ENCODE assay signal across 12 mouse cellular contexts in genomic region chr17:69158690-69159089, GRCm38 (mm10).
A peak's percentile ranks its signal among the peaks of the same experiment; 100 is the strongest.
DNase-seq lines count a peak whose midpoint lies in the region; ATAC-seq and TF ChIP-seq lines count a peak whose summit lies in the region.
"Had no signal": no experiment of that assay in that cellular context is flagged by ENCODE, and none has a peak within 500 bp of the region (broad histone marks: within the 10 kb centered on the region; RNA-seq: fewer than 3 reads in every experiment).

No protein-coding gene starts in this region.

- H3K9ac ChIP-seq in limb, embryonic 11.5 days (ENCODE audit: low read length) = no peak overlapping the region
- H3K9ac ChIP-seq in forebrain, embryonic 14.5 days (ENCODE audit: low read length) = no peak overlapping the region
- no peak overlapping the region for H3K9ac ChIP-seq in midbrain, postnatal 0 days (replicated peaks; ENCODE audit: low read length, poor library complexity, severe bottlenecking)
- H3K9ac ChIP-seq: stomach, embryonic 15.5 days had no signal

- intact Hi-C loops in gastrocnemius, postnatal 36 days (cut with DNase I) = no loop called here

- H3K36me3 ChIP-seq in limb, embryonic 11.5 days (ENCODE audit: control insufficient read depth, insufficient read depth, low read length) = no peaks in the 10 kb centered on the region
- H3K36me3 ChIP-seq in limb, embryonic 10.5 days = no peaks in the 10 kb centered on the region
- H3K36me3 ChIP-seq in forebrain, embryonic 14.5 days (ENCODE audit: control insufficient read depth, insufficient read depth, low read length) = no peaks in the 10 kb centered on the region
- no peaks in the 10 kb centered on the region for H3K36me3 ChIP-seq in midbrain, postnatal 0 days (ENCODE audit: insufficient read depth, low read length)
- H3K36me3 ChIP-seq: stomach, embryonic 15.5 days had no signal

- H3K27ac ChIP-seq in limb, embryonic 11.5 days (replicated peaks; ENCODE audit: low read depth, low read length) = no peak overlapping the region
- H3K27ac ChIP-seq in limb, embryonic 10.5 days = no peak overlapping the region
- no peak overlapping the region for H3K27ac ChIP-seq in forebrain, embryonic 14.5 days (ENCODE audit: low read depth, low read length)
- H3K27ac ChIP-seq in midbrain, postnatal 0 days (ENCODE audit: low read depth, low read length) = no peak overlapping the region
- H3K27ac ChIP-seq: stomach, embryonic 15.5 days had no signal

- H3K27me3 ChIP-seq in limb, embryonic 11.5 days (ENCODE audit: control insufficient read depth, insufficient read depth, low read length) = no peaks in the 10 kb centered on the region
- H3K27me3 ChIP-seq in limb, embryonic 10.5 days (ENCODE audit: low read depth, poor library complexity, severe bottlenecking) = 0 out of 2 replicates have a peak, but pooled peaks cover 7% of the 10 kb centered on the region
- H3K27me3 ChIP-seq in forebrain, embryonic 14.5 days (replicated peaks; ENCODE audit: control insufficient read depth, insufficient read depth, low read length) = no peaks in the 10 kb centered on the region
- H3K27me3 ChIP-seq in midbrain, postnatal 0 days (ENCODE audit: insufficient read depth, low read length) = no peaks in the 10 kb centered on the region
- H3K27me3 ChIP-seq: Patski; stomach, embryonic 15.5 days had no signal

- WGBS in limb, embryonic 11.5 days = 69% methylated on average over 5 of the region's 5 CpGs
- WGBS in limb, embryonic 10.5 days = 75% methylated on average over 5 of the region's 5 CpGs
- WGBS in forebrain, embryonic 14.5 days = 76% methylated on average over 5 of the region's 5 CpGs
- 65% methylated on average over 5 of the region's 5 CpGs for WGBS in midbrain, postnatal 0 days

- H3K4me2 ChIP-seq in limb, embryonic 11.5 days (ENCODE audit: low read depth, severe bottlenecking) = peak overlapping the region; percentile 59; the same call in 1 of the 2 replicates
- H3K4me2 ChIP-seq in forebrain, embryonic 14.5 days (ENCODE audit: low read length) = peak overlapping the region; percentile 82; the same call in 1 of the 2 replicates
- peak overlapping the region; percentile 83 for H3K4me2 ChIP-seq in midbrain, postnatal 0 days (ENCODE audit: low read depth, low read length, poor library complexity, severe bottlenecking)

- DNase-seq in cerebellum, postnatal 10 days = peak; percentile 50 to 56
- no peak for DNase-seq in cerebellum, adult 11-12 months
- no peak for DNase-seq in limb, embryonic 11.5 days (ENCODE audit: low spot score)
- no peak for DNase-seq in limb, embryonic 10.5 days (ENCODE audit: low spot score)
- no peak for DNase-seq in forebrain, embryonic 14.5 days (ENCODE audit: low spot score)
- no peak for DNase-seq in midbrain, postnatal 0 days (ENCODE audit: low spot score)
- no peak for DNase-seq in gastrocnemius, postnatal 36 days
- no peak for DNase-seq in adrenal gland, postnatal 36 days
- DNase-seq: adrenal gland, postnatal 25 days had no signal

- ATAC-seq in limb, embryonic 11.5 days (ENCODE audit: insufficient number of reproducible peaks, low FRiP score, low TSS enrichment, low read depth) = no peak
- no peak for ATAC-seq in forebrain, embryonic 14.5 days
- ATAC-seq in midbrain, postnatal 0 days (ENCODE audit: low FRiP score) = no peak
- ATAC-seq: intestine, embryonic 16.5 days; Patski had no signal

- TF ChIP-seq CTCF in midbrain, postnatal 0 days (IDR thresholded peaks at IDR 0.05) = no peak

- no peaks in the 10 kb centered on the region for H3K4me1 ChIP-seq in limb, embryonic 11.5 days (ENCODE audit: control insufficient read depth, insufficient read depth, low read length)
- H3K4me1 ChIP-seq in limb, embryonic 10.5 days = peaks cover 22% of the 10 kb centered on the region
- H3K4me1 ChIP-seq in forebrain, embryonic 14.5 days (ENCODE audit: control insufficient read depth, insufficient read depth, low read length) = no peaks in the 10 kb centered on the region
- no peaks in the 10 kb centered on the region for H3K4me1 ChIP-seq in midbrain, postnatal 0 days (ENCODE audit: insufficient read depth, low read length)
- H3K4me1 ChIP-seq: stomach, embryonic 15.5 days had no signal

- no peaks in the 10 kb centered on the region for H3K9me3 ChIP-seq in limb, embryonic 11.5 days (ENCODE audit: control insufficient read depth, low read length)
- no peaks in the 10 kb centered on the region for H3K9me3 ChIP-seq in limb, embryonic 10.5 days (replicated peaks)
- no peaks in the 10 kb centered on the region for H3K9me3 ChIP-seq in forebrain, embryonic 14.5 days (replicated peaks; ENCODE audit: control insufficient read depth, low read length)
- no peaks in the 10 kb centered on the region for H3K9me3 ChIP-seq in midbrain, postnatal 0 days (ENCODE audit: low read length)
- H3K9me3 ChIP-seq: stomach, embryonic 15.5 days had no signal

- no peak overlapping the region for H3K4me3 ChIP-seq in limb, embryonic 11.5 days (ENCODE audit: low read depth, low read length)
- H3K4me3 ChIP-seq in limb, embryonic 10.5 days = no peak overlapping the region
- H3K4me3 ChIP-seq in forebrain, embryonic 14.5 days (ENCODE audit: low read depth, low read length) = no peak overlapping the region
- H3K4me3 ChIP-seq in midbrain, postnatal 0 days (ENCODE audit: low read depth, low read length) = 0 out of 2 replicates have a peak overlapping the region, but pooled peaks have one; percentile 3

Comparison
In these comparisons a context has a peak if more than half of its experiments do, and no peak if none do; other contexts are left out.
1. DNase-seq: peak in cerebellum, postnatal 10 days (2 of 2); none in cerebellum, adult 11-12 months (single experiment), limb, embryonic 11.5 days (single experiment), limb, embryonic 10.5 days (single experiment), forebrain, embryonic 14.5 days (single experiment), midbrain, postnatal 0 days (single experiment), gastrocnemius, postnatal 36 days (0 of 2) and adrenal gland, postnatal 36 days (0 of 2).
2. Peak in every context shown above with its lines, with median percentiles within 50 percentile points of each other: H3K4me2 ChIP-seq.